Mouse (Mus musculus) T-helper 1 cell (primary cell): ENCODE results near the gene Cuedc2.

Experiments used
- in situ Hi-C: fragments of 300-600 bp; cut with MboI, MseI; formaldehyde crosslinking; loops from one replicate; pipeline ENCODE4 v1.15.1; 2025; ENCODE audit warnings: high pct_unique_total_duplicates

The Cuedc2 gene

GRCm38 (mm10) chr19:46338331-46338936 lies at the start of gene Cuedc2:
TSS of gene Cuedc2 (minus strand) at chr19:46338702.
- in situ Hi-C loops: no loop called here

GRCm38 (mm10) chr19:46382275-46382674 lies 43.8 kb upstream of the Cuedc2 start:
- in situ Hi-C loops: no loop called here

GRCm38 (mm10) chr19:46375891-46376290 lies 37.4 kb upstream of the Cuedc2 start:
- in situ Hi-C loops: no loop called here

GRCm38 (mm10) chr19:46375489-46375888 lies 37.0 kb upstream of the Cuedc2 start:
- in situ Hi-C loops: no loop called here

GRCm38 (mm10) chr19:46374477-46375088 lies 36.1 kb upstream of the Cuedc2 start:
- in situ Hi-C loops: no loop called here

DNA sequence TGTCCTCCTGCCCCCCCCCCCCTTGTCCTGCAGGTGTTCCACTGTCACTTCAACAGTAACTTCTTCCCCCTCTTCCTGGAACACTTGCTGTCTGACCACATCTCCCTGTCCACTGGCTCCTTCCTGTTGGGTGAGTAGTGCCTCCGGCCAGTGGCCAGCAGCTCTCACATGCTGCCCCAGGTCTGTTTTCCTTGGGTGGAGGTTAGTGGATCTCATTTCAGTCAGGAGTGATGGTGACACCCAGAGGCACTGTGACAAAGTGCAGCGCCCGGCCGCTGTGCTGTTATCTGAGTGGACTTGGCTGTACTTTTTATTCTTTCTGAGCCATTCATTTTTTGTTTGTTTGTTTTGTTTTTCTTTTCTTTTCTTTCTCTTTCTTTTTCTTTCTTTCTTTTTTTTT lies 30.7 kb upstream of the Cuedc2 start:
- in situ Hi-C loops: no loop called here

DNA sequence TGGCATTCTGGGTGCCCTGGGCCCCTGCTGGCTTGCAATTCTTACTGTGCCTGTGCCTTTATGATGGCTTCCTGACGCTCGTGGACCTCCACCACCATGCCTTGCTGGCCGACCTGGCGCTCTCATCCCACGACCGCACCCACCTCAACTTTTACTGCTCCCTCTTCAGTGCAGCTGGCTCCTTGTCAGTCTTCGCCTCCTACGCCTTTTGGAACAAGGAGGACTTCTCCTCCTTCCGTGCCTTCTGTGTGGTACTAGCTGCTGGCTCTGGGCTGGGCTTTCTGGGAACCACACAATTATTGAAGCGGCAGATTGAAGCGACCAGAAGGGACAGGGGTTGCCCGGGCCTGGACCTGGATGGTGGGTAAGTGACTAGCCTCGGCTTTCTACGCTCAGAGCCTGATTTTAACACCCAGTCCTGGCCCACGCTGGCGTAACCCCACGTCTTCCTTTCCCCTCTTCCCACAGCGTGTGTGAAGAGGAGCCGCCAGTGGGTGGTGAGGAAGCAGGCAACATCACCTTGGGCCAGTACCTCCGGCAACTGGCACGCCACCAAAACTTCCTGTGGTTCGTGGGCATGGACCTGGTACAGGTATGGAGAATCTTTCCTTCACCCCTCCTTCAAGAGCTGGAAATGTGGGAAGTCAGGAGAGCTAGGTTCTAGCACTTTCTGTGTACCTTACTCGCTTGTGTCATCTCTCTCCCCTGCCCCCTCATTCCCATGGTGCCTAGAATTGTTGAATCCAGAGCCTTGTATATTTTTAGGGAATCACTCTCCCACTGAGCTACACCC lies 29.5 kb upstream of the Cuedc2 start:
- in situ Hi-C loops: no loop called here

GRCm38 (mm10) chr19:46363294-46364009 lies 24.9 kb upstream of the Cuedc2 start:
- in situ Hi-C loops: no loop called here

DNA sequence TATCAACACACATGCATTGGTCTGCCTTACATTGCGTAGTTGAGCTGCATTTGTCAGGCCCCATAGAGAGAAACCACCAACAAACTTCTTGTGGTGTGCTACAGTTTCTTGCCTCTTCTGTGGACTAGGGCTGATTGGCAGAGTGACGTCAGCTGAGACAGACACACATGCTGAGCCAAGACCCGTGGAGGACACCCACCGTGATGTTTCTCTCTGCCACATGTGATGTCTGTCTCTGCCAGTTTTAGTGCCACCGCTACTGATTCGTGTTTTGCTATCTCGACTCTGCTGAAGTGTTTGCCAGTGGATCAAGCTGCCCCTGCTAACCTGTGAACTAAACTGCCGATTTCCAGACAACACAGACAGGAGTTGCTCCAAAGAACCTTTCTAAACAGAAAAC lies 23.6 kb upstream of the Cuedc2 start:
- in situ Hi-C loops: no loop called here

- in situ Hi-C loops: no loop called here
Observed at GRCm38 (mm10) chr19:46358381-46358780, 19.9 kb upstream of the Cuedc2 start.

DNA sequence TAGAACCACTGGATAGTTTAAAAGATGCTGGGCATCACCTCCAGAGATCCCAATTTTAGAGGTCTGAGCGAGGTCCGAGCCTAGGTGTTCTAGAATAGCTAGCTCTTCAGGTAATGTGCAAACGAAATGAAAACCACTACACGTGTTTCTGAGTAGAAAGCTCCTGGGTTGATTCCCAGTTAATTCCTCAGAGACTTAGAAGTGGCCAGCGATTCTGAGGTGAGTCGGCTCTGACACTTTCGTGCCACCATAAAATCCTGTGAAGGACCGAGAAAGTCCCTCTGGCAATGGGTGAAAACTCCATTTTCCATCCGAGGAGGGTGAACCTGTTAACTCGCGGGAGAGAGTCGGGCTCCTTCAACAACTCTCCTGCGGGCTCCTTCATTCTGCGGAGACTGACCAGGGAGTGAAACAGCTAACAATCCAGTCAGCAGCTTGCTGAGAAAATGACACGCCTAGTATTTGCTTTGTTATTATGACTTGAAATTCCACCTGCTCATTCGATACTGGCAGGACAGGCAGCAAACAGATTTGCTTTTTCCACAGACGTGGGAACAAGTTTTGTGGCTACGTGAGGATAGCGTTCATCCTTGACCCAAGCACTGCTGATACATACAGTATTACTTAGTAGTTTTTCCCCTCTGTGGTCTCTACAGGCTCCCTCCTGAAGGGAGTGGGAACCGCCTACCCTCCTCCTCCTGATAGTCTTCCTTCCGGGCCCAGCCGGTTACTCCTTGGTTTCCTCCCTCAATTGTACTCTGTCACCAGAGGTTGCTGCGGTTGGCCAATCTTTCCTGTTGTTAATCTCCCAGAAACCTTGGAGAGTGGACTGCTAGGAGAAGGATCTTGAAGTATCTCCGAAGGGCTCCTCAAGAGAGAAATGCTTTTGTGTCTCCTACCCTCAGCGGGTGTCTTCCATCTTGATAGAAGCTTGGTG lies 19.1 kb upstream of the Cuedc2 start:
- in situ Hi-C loops: no loop called here

GRCm38 (mm10) chr19:46356701-46357138 lies 18.2 kb upstream of the Cuedc2 start:
- in situ Hi-C loops: no loop called here

GRCm38 (mm10) chr19:46350168-46350932 lies 11.8 kb upstream of the Cuedc2 start, which contains the start of gene 2310034G01Rik:
TSS of gene 2310034G01Rik (minus strand) at chr19:46350302.
- in situ Hi-C loops: no loop called here

DNA sequence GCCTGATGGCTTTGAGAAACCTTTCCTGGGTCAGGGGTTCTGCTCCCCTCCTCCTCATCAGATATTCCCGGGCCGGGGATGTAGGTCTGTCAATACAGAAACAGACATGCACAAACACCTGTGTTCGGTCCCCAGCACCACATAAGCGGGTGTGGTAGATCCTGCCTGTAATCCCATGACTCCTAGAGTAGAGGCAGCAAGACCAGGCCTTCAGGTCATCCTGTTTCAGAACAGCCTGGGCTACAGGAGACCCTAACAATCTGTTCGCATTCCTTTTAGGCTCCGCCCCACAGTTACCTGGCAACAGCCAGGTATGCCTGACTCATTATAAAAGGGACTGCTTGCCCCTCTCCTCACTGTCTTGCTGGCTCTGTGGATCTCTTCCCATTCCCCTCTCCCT lies 11.0 kb upstream of the Cuedc2 start:
- in situ Hi-C loops: no loop called here

DNA sequence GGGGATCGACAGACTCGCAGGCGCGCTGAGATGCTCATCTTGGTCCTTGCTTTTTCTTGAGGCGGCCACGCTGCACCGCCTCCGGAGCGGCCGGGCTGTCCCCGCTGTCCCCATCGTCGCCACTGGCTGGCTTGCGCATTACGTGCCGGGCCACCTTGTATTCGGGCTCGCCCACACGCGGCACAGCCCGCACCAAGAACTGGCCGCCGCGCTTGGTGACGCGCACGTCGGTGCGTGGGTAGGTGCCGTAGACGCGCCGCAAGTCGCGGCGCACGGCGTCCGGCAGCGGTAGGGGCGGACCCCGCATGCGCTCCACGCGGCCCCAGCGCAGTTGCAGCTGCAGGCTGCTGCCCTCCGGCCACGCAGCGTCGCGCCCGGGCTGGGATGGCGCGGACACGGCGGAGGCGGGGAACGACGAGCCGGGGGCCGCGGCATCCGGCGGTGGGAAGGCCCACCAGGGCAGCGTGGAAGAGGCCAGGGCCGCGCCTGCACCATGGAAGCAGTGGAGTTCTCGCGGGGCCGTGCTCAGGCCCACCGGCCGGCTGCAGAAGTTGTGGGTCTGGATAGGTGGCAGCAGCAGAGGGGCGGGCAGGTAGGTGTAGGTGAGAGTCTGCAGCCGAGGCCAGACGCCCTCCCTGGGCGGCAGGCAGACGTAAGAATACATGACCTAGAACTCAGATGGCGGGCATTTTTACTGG lies 10.4 kb upstream of the Cuedc2 start:
- in situ Hi-C loops: no loop called here

GRCm38 (mm10) chr19:46347936-46348668 lies 9.6 kb upstream of the Cuedc2 start:
- in situ Hi-C loops: no loop called here

DNA sequence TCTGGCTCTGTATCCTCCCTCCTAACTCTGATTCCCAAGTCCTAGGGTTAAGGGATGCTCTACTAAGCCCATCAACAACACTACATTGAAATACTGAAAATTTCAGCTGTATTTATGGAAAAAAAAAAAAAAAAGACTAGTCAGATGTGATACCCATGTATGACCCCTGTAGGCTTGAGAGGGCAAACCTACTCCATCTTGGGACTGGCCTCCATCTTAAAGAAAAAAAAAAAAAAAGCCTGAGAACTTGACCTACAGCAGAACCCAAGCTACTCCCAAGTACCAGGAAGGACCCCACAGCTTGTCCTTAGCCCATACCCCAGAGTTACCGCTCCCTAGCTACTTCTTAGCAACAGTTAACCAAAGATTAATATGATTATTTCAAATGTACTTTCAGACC lies 8.6 kb upstream of the Cuedc2 start:
- in situ Hi-C loops: no loop called here

DNA sequence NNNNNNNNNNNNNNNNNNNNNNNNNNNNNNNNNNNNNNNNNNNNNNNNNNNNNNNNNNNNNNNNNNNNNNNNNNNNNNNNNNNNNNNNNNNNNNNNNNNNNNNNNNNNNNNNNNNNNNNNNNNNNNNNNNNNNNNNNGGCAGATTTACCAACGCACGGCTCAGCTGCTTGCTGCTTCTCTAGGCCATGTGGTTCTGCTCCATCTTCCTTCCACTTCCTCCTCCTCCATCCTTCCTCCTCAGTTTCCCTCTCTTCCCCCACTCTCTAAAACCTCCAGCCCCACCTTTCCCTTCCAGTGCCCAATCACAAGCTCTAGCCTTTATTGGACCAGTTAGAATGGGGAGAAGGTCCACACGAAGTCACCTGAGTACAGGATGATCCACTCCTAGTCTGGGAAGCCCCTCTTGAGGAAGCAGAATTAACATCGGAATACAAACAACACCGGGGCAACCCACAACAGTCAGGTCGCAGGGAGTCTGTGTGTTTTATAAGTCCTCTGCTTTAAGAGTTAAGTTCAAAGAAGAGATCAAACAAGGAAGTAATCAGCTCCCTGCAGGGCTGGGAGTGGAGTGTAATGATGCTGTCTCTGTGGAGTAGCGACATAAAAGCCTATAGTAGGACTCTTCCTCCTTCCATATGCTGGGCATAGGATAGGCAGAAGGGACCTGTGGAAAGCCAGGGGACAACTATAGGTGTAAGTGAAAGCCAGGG lies 6.4 kb upstream of the Cuedc2 start:
- in situ Hi-C loops: no loop called here
